Mouse (Mus musculus): Measurements from ENCODE around the gene Med12l. TPM values are rescaled to one million over a fixed set of nuclear protein-coding genes. Genes with fewer than 3 reads are reported as not detected.

Med12l gene
- polyA plus RNA-seq, 1 experiment from 2014 or later: 3.1 TPM

- Histone ChIP-seq H3K9me3 (no peaks in the 10 kb centered on the region), H3K36me3 (no peaks in the 10 kb centered on the region), H3K4me1 (replicated peaks) (no peaks in the 10 kb centered on the region), H3K4me3 (no peak overlapping the region), H3K27ac (no peak overlapping the region), H3K27me3 (ENCODE audit: insufficient read depth, poor library complexity, severe bottlenecking) (no peaks in the 10 kb centered on the region)
- WGBS: 90% methylated on average over 2 of the region's 2 CpGs
- DNase-seq (ENCODE audit: low spot score): no peak
These were observed 216.7 kb downstream of the Med12l start for GRCm38 (mm10) chr3:59222303-59222702.

- no peaks in the 10 kb centered on the region for H3K36me3 ChIP-seq
- no peak overlapping the region for H3K4me3 ChIP-seq
- no peaks in the 10 kb centered on the region for H3K9me3 ChIP-seq
- peaks cover 14% of the 10 kb centered on the region for H3K4me1 ChIP-seq (replicated peaks)
- H3K27ac ChIP-seq: no peak overlapping the region
- DNase-seq (ENCODE audit: low spot score): no peak
- H3K27me3 ChIP-seq (ENCODE audit: insufficient read depth, poor library complexity, severe bottlenecking): no peaks in the 10 kb centered on the region
These were observed 219.8 kb downstream of the Med12l start for GRCm38 (mm10) chr3:59225411-59225810.

- H3K27me3 ChIP-seq (ENCODE audit: insufficient read depth, poor library complexity, severe bottlenecking): no peaks in the 10 kb centered on the region
- no peaks in the 10 kb centered on the region for H3K9me3 ChIP-seq
- no peak overlapping the region for H3K27ac ChIP-seq
- H3K36me3 ChIP-seq: no peaks in the 10 kb centered on the region
- DNase-seq (ENCODE audit: low spot score): no peak
- no peak overlapping the region for H3K4me3 ChIP-seq
- peaks cover 14% of the 10 kb centered on the region for H3K4me1 ChIP-seq (replicated peaks)
- WGBS: 96% methylated on average over 9 of the region's 9 CpGs
These were observed 222.1 kb downstream of the Med12l start for GRCm38 (mm10) chr3:59227696-59228095.

GRCm38 (mm10) chr3:59228730-59229551, 223.3 kb downstream of the Med12l start:
- H3K27ac ChIP-seq: no peak overlapping the region
- DNase-seq (ENCODE audit: low spot score): no peak
- H3K4me3 ChIP-seq: no peak overlapping the region
- H3K36me3 ChIP-seq: no peaks in the 10 kb centered on the region
- 59% methylated on average over 10 of the region's 10 CpGs for WGBS
- no peaks in the 10 kb centered on the region for H3K9me3 ChIP-seq
- H3K4me1 ChIP-seq (replicated peaks): peaks cover 14% of the 10 kb centered on the region
- H3K27me3 ChIP-seq (ENCODE audit: insufficient read depth, poor library complexity, severe bottlenecking): no peaks in the 10 kb centered on the region

- no peaks in the 10 kb centered on the region for H3K36me3 ChIP-seq
- no peaks in the 10 kb centered on the region for H3K27me3 ChIP-seq (ENCODE audit: insufficient read depth, poor library complexity, severe bottlenecking)
- H3K4me1 ChIP-seq (replicated peaks): peaks cover 14% of the 10 kb centered on the region
- no peaks in the 10 kb centered on the region for H3K9me3 ChIP-seq
- H3K27ac ChIP-seq: no peak overlapping the region
- no peak overlapping the region for H3K4me3 ChIP-seq
- no peak for DNase-seq (ENCODE audit: low spot score)
- 89% methylated on average over 3 of the region's 3 CpGs for WGBS
These were observed 225.3 kb downstream of the Med12l start for GRCm38 (mm10) chr3:59230912-59231311.

GRCm38 (mm10) chr3:59234878-59235277, 229.3 kb downstream of the Med12l start:
- Histone ChIP-seq H3K36me3 (no peaks in the 10 kb centered on the region), H3K4me1 (replicated peaks) (no peaks in the 10 kb centered on the region), H3K27me3 (ENCODE audit: insufficient read depth, poor library complexity, severe bottlenecking) (no peaks in the 10 kb centered on the region), H3K9me3 (no peaks in the 10 kb centered on the region), H3K4me3 (no peak overlapping the region), H3K27ac (no peak overlapping the region)
- WGBS: 79% methylated on average over 5 of the region's 5 CpGs
- no peak for DNase-seq (ENCODE audit: low spot score)

- H3K27me3 ChIP-seq (ENCODE audit: insufficient read depth, poor library complexity, severe bottlenecking): no peaks in the 10 kb centered on the region
- no peaks in the 10 kb centered on the region for H3K4me1 ChIP-seq (replicated peaks)
- H3K9me3 ChIP-seq: no peaks in the 10 kb centered on the region
- no peaks in the 10 kb centered on the region for H3K36me3 ChIP-seq
- no peak overlapping the region for H3K27ac ChIP-seq
- no peak for DNase-seq (ENCODE audit: low spot score)
- 86% methylated on average over 6 of the region's 6 CpGs for WGBS
- H3K4me3 ChIP-seq: no peak overlapping the region
These were observed 237.8 kb downstream of the Med12l start for GRCm38 (mm10) chr3:59243384-59243783.

GRCm38 (mm10) chr3:59248031-59248430, 242.4 kb downstream of the Med12l start:
- Histone ChIP-seq H3K9me3 (no peaks in the 10 kb centered on the region), H3K4me3 (no peak overlapping the region), H3K27me3 (ENCODE audit: insufficient read depth, poor library complexity, severe bottlenecking) (no peaks in the 10 kb centered on the region), H3K4me1 (replicated peaks) (no peaks in the 10 kb centered on the region), H3K27ac (no peak overlapping the region), H3K36me3 (no peaks in the 10 kb centered on the region)
- DNase-seq (ENCODE audit: low spot score): no peak
- WGBS: 94% methylated on average over 6 of the region's 6 CpGs

GRCm38 (mm10) chr3:59250454-59250853, 244.8 kb downstream of the Med12l start:
- Histone ChIP-seq H3K36me3 (no peaks in the 10 kb centered on the region), H3K27ac (no peak overlapping the region), H3K9me3 (no peaks in the 10 kb centered on the region), H3K4me1 (replicated peaks) (no peaks in the 10 kb centered on the region), H3K27me3 (ENCODE audit: insufficient read depth, poor library complexity, severe bottlenecking) (no peaks in the 10 kb centered on the region), H3K4me3 (no peak overlapping the region)
- no peak for DNase-seq (ENCODE audit: low spot score)
- WGBS: 98% methylated on average over 1 of the region's 1 CpGs

- whole genome bisulfite sequencing: 82% methylated on average over 20 of the region's 20 CpGs
- Histone ChIP-seq H3K4me1 (replicated peaks) (peaks cover 28% of the 10 kb centered on the region), H3K27me3 (ENCODE audit: insufficient read depth, poor library complexity, severe bottlenecking) (no peaks in the 10 kb centered on the region), H3K4me3 (no peak overlapping the region), H3K9me3 (no peaks in the 10 kb centered on the region), H3K36me3 (0 out of 2 replicates have a peak, but pooled peaks cover 4% of the 10 kb centered on the region), H3K27ac (no peak overlapping the region)
- no peak for DNase-seq (ENCODE audit: low spot score)
These were observed 252.4 kb downstream of the Med12l start for GRCm38 (mm10) chr3:59257740-59258664.

GRCm38 (mm10) chr3:59260745-59261144, 255.1 kb downstream of the Med12l start:
- peaks cover 11% of the 10 kb centered on the region; the same call in 1 of the 2 replicates for H3K36me3 ChIP-seq
- 60% methylated on average over 5 of the region's 5 CpGs for WGBS
- peak overlapping the region; percentile 20; the same call in 1 of the 2 replicates for H3K27ac ChIP-seq
- no peak for DNase-seq (ENCODE audit: low spot score)
- no peak overlapping the region for H3K4me3 ChIP-seq
- H3K4me1 ChIP-seq (replicated peaks): peaks cover 39% of the 10 kb centered on the region
- no peaks in the 10 kb centered on the region for H3K27me3 ChIP-seq (ENCODE audit: insufficient read depth, poor library complexity, severe bottlenecking)
- H3K9me3 ChIP-seq: no peaks in the 10 kb centered on the region

- Histone ChIP-seq H3K4me3 (no peak overlapping the region), H3K36me3 (peaks cover 11% of the 10 kb centered on the region; the same call in 1 of the 2 replicates), H3K27me3 (ENCODE audit: insufficient read depth, poor library complexity, severe bottlenecking) (no peaks in the 10 kb centered on the region), H3K9me3 (no peaks in the 10 kb centered on the region), H3K4me1 (replicated peaks) (peaks cover 39% of the 10 kb centered on the region), H3K27ac (peak overlapping the region; percentile 59; the same call in 1 of the 2 replicates)
- DNase-seq (ENCODE audit: low spot score): no peak
- 37% methylated on average over 9 of the region's 9 CpGs for WGBS
These were observed 256.3 kb downstream of the Med12l start for GRCm38 (mm10) chr3:59261709-59262472.
